Mouse (Mus musculus) embryo, embryonic 11.5 days (tissue): ENCODE results near the gene Anapc11.
"Not testable (repeated sequence)": the region's sequence is repeated elsewhere in the genome, so short reads cannot be mapped to it uniquely, and the experiment has no call there.

ENCODE experiments used
- DNase-seq: peaks from one replicate; pipeline ENCODE4 v3.0.0-alpha.2; 2012; ENCODE audit warnings: low read depth, low spot score

The Anapc11 gene

DNA sequence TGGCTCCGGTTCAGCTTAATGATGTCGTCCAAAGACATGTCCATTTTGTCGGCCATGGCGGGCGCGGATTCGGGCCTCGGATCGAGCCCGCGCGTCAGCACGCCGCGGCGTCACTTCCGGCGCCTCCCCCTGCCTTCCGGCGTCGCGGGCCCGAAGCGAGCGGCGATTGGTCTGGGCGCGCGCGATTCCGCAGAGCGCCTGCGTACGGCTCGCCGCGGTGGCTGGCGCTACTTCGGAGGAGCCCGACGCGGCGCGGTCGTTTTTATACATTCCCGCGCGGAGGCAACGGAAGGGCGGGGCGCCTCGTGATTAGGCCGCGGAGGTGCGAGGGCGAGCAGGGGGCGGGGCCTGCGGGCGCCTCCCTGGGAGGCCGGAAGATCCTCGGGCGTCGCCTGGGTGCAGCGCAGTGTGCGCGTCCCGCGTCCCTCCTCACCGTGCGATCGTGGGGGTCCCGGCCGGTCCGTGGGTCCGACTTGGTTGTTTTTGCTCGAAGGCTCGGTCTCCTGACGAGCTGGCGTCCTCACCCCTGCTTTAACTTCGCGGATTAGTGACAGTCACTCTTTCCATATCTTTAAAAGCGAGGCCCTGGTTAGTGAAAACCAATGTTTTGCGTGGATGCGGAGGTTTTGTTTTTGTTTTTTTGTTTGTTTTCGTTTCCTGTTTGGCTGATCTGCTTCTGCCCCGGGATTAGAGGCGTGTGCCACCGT lies at the start of gene Anapc11, which contains the start of gene Alyref:
TSS of gene Anapc11 (plus strand) at position 139 of the 707 bp plus-strand sequence.
TSS of gene Alyref (minus strand) at position 83 of the 707 bp plus-strand sequence.
- peak; percentile 92 for DNase-seq

DNA sequence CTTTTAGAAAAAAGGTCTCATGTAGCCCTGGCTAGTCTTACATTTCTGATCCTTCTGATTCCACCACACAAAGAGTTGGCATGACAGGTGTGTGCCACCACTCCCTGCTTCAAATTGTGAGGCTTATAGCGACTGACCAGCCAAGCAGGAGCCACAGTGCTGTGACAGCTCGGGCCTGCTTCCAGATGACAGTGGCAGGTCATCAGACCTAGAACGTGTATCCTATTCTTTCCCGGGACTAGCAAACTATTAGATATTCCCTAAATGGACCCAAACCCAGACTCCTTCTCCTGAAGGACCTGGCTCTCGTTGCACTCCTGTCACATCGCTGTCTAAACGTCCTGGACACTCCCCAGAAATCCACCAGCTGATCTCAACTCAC lies 49.4 kb upstream of the Anapc11 start:
- DNase-seq = no peak

DNA sequence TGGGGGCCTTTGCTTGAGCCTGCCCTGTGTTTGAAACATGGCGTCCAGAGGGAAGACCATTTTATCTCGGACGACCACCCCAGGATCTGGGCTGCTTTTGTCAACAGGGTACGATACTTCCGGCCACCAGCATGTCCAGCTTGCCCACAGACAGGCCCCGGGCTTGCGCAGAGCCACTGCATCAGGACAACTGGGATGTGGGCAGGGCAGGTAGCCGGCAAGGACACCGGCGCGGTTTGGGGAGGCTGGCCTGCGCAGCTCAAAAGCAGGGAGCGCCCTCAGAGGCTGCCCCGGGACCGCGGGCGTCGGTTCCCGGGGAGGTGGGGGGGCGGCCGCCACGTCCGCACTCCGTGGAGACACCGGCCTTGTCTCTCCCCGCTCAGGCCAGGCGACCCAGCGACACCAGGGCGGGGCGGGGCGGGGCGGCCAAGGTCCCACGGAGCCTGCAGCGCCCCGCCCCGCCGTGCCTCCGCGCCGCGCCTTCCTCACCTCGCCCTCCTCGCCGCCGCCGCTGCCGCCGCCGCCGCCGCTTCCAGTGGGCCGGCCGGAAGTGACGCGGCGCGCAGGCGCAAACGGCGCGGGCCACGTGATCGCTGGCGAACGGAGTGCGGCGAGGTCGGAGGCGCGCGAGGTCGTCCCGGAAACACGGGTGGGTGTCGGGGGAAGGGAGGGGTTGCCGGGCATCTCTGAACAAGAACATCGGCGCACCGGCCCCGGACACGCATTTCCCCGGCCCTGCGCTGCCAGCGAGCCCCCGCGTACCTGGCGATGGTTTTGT lies 48.9 kb upstream of the Anapc11 start, which contains the start of gene Mcrip1:
TSS of gene Mcrip1 (minus strand) at position 560 of the 778 bp plus-strand sequence.
- DNase-seq = peak; percentile 81

DNA sequence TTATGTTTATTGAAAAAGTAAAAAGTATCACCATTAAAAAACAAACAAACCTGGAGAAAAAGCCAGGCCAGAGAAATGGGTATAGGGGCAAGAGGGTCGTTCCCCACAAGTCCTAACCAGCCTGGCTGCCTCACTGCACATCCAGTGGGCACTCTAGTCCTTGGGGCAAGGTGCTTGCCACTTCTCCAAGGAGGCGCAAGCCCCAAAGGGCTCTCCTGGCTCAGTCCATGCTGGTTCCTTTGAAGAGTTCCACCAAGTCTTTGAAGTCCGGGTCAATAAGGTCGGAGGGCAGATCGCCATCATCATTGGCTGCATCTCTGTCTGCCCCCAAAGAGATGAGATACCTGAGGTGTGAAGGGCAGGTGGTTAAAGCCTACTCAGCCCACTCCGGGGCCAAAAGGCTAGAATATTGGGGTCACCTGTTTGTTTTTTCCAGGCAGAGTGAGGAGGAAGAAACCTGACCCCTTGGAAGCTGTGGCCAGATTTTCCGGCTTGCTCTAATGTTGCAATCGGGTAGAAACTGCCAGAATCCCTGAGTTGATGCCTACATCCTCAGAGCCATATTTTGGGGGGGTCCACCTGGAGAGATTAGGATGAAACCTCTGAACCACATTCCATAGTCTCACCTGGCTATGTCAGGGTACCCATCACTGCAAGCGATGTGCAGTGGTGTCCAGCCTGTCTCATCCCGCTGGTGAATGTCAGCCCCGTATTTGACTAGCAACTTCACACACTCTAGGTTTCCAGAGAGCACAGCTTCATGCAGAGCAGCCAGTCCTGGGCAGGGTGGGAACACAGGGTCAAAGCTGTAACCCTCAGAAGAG lies 48.0 kb upstream of the Anapc11 start:
- DNase-seq = no peak

DNA sequence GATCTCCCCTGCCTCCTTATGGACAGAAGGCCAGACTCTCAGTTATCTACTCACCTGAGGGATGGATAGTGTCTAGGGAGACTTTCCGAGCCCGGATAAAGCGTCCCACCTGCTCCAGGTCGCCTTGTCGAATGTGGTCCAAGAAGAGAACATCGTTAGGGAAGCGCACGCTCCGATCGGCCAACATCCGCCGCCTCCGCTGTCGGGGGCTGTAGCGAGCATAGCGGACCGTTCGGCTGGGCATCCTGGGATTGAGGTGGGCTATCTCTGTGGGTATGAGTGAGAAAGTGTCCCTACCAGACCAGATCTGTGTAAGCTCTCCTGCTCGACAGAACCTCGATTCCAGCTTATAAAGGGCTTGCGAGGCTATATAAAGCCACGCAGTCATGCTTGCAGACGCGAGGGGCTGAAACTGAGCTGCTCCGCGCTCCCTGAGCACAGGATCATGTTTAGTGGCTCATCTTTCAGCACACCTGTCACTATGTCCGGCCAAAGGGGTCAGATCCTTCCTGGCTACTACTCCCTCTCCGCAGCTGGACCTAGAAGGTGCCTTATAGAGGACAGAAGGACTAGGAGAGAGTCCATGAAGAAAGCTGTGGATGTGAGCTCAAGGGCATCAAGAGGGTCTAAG lies 47.3 kb upstream of the Anapc11 start, which contains the start of gene Ppp1r27:
TSS of gene Ppp1r27 (minus strand) at position 323 of the 631 bp plus-strand sequence.
- DNase-seq = no peak

DNA sequence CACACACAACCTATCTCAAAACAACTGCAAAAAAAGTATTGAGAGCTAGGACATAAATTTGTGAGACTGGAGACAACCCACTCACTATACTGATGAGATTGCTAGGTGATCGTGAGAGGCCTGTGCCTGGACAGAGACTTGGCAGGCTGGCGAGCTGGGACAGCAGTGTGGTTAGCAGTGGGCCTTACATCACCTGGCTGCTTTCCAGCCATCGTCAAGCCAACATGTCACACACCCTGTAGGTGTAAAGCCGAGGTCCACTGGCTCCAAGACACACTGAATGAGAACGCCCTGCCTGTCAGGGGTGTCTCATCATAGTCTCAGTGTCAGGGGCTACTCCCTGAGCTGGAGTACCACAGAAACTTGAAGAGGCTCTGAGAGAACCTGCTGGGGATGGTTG lies 45.5 kb upstream of the Anapc11 start:
- DNase-seq = no peak

DNA sequence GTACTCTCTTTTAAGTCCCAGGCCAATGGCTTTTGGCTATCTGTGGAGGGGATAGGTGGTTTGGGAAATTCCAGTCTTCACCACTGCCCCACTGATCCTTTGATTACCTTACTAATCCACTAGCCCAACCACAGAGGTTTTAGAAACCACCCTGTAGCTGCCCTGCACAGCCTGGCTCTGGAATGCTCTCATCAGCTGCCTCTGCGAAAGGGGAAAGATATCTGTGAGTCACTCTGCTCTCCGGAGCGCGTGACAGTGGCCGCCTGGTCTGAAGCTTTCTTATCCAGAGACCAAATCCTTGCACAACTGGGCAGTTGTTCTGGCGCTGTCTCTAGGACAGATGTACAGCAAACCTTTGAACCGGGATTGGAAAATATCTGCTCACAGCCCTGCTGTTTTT lies 43.4 kb upstream of the Anapc11 start:
- no peak for DNase-seq

DNA sequence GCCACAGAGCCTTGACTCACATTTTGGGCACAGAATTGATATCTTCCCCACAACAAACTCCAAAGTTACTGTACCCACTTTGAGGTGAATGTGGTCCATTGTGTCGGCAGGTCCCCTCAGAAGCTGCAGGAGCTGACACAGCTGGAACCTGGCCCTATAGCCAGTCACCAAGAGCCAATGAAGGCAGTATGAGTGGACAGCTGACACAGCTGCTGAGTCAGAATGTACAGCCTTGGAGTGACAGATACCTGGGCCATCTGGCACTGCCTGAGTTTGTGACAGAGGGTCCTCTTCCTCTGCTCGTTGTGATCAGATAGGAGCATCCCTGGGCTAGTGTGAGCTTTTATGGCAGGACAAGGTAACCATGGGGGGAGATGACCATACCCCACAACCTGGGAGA lies 43.0 kb upstream of the Anapc11 start:
- no peak for DNase-seq

DNA sequence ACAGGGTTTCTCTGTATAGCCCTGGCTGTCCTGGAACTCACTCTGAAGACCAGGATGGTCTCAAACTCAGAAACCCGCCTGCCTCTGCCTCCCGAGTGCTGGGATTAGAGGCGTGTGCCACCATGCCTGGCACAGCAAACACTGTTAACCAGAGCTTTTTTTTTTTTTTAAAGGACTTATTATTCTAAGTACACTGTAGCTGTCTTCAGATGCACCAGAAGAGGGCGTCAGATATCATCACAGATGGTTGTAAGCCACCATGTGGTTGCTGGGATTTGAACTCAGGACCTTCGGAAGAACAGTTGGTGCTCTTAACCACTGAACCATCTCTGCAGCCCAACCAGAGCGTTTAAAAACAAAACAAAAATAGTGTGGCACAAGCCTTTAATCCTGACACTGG lies 39.4 kb upstream of the Anapc11 start:
- not testable (repeated sequence) for DNase-seq

DNA sequence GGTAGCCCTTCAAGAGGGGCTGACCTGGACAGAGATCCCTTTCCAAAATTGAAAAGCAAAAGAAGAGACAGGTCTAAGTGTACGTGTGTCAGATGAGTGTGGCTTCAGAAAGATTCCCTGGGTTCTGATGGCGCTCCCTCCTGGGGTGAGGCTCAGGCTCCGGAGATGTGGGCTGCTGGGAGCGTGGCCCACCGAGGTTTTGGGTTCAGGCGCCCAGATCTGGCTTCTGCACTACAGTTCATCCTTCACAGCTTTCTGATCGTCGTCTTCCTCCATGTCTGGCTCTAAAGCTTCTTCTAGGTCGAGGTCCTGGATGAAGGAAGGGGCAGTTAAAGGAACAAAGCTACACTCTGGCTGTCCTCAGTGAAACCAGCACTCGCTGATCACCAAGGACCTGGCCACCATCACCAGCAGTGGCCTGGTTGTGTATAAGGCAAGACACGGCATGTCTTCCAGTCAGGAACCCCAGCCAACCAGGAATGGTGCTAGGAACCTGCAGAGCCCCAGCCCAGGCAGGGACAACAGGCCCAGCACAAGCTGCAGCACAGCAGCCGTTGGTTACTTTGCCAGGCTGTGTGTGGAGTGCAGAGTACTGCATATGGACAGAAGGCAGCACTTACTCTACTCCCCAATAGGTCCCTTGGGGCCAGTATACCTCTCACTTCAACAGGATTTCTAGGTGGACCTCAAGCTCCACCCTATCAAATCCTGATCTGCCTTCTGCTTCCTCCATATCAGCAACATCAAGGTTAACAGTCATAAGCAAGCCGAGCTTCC lies 37.1 kb upstream of the Anapc11 start:
- DNase-seq = no peak

DNA sequence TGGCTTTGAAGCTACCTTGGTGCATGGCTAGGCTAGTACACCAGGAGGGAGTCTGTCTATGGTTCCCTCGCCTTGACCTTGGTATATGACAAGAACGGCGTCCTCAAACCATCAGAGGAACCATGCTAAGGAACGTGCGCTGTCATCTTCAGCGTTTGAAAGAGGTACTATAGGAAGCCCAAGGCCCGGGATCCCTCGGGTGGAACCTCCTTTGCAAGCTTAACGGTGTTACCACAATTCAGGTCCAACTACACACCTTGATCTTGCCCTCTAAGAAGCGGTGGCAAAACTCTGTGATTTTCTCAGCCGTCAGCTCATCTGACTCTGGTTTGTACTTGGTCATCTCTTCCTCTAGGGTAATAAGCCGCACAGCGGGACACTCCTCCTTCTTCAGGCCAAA lies 35.3 kb upstream of the Anapc11 start:
- no peak for DNase-seq

DNA sequence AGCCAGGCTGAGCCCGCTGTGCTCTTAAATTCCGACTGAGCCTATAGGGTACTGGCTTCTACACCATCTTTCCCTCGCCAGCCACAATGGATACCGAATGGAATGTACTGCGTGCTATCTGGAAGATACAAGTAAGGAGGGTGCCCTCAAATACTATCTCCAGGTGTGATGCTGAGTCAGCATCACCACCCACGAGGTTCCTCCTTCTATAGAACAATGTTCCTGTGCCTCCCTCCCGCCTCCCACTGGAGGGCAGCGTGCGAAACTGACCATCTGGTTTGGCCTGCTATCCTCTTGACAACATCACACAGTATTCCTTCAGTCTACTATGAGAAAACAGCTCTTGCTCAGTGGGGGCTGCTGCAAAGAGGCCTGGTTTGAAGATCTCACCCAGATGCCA lies 33.1 kb upstream of the Anapc11 start:
- no peak for DNase-seq

DNA sequence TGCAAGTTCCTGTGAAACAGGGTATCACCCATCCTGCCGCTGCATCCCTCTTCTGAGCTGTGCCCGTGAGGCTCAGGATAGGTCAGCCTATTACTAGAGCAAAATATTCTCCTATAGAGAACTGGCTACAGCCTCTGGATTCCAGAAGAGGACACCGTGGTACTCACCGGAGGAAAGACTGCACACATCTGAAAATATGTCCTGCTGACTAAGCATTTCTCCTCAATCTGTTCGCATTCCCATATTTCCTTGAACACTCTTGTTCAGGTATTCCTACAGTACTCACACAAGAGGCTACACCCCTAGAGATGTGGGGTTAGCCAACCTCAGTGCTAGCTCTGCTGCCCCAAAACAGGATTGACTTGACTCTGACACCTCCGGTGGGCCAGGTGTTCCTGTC lies 29.9 kb upstream of the Anapc11 start:
- no peak for DNase-seq

DNA sequence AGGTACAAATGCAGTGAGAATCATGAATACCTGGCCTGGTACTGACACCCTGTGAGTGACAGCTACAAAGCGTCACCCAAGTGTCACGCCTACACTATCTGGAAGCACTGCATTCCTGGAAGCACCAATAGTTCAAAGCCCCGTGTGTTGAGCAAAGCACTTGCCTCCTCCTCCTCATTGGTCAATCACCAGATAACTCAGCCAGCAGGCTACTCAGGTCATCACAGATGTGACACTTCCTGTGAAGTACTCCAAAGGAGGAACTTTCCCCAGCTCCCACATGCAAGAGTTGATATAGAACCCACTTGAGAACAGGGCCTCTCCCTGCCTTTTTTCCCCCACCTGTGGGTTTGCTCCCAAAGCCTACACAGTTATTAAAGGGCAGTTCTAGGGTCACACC lies 27.1 kb upstream of the Anapc11 start:
- DNase-seq = no peak

DNA sequence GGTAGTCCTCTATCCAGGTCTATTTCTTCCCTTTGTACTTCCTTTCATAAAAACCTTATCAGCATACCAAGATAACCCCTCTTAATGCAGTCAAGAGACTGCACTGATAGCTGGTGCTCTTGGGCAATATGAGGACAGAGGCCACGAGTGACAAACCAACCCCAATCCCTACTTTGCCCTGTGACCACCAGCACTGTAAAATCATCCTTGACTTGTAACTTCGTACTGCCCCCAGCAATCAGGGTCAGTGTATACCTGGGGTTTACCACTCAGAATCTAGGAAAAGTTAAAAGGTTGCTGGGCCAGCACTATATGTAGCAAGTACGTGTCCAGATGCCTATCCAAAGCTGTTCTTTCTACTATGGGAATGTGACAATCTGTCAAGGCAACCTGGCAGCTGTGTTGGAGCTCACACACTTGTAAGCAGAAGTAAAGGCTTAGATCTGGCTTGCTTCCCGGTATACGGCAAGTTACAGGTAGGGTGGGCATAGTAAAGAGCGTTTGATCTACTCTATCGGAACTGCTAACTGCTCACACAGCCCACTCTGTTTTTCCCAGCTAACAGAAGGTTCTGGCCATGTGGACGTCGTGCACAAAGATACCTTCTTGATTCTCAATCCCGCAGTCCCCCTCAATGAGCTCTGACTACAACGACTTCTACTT lies 26.3 kb upstream of the Anapc11 start:
- DNase-seq = no peak

DNA sequence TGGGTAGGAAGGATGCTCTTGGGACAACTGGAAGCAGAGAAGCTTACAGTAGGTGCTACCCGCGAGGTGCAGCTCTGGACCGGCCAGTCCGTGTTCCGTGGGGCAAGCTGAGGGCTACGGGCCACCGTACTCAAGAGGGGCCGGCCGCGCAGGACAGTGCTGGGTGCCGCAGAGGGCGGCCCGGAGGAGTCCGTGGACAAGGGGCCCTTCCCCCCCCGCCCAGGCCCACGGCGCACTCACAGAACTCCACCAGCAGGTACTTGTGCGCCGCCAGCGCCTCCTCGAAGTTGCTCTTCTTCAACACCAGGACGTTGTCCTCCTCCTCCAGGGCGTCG lies 25.8 kb upstream of the Anapc11 start:
- DNase-seq = no peak

DNA sequence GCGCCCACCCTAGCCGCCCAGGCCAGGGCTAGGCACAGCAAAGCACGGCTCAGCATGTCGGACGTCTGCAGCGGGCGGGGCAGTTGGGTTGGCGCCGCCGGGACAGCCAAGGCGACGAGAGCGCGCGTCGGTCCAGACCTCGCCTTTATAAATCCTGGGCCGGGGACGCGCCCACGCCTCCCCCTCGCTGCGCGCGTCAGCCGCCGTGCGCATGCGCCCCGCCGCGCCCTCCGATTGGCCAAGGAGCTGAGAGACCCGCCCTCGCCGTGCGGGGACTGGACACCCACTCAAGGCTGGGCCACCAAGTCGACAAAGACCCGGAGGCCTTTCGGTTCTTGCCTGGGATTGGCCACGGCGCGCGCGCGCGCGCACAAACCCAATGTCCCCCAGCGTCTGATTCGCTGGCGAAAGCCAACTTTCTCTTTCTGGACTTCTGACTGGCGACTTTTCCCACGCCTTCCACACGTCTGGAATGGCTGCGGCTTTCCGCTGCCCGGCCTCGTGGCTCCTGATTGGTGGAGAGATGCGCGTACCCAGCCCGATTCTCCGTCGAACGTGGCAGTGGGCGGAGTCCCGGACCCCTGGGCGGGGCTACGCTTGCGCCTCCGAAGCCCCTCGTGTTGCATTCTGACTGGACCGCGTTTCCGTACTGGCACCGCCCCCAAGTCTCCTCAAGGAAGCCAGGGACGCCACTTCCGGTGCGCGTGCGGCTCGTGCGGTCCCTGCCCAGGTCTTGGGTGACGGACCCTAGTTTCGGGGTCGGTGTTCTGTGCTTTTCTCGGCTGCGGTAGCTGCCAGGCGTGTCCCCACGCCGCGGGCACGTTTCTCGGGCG lies 25.3 kb upstream of the Anapc11 start, which contains the start of gene P4hb:
TSS of gene P4hb (minus strand) at position 502 of the 833 bp plus-strand sequence.
- DNase-seq = peak; percentile 99

DNA sequence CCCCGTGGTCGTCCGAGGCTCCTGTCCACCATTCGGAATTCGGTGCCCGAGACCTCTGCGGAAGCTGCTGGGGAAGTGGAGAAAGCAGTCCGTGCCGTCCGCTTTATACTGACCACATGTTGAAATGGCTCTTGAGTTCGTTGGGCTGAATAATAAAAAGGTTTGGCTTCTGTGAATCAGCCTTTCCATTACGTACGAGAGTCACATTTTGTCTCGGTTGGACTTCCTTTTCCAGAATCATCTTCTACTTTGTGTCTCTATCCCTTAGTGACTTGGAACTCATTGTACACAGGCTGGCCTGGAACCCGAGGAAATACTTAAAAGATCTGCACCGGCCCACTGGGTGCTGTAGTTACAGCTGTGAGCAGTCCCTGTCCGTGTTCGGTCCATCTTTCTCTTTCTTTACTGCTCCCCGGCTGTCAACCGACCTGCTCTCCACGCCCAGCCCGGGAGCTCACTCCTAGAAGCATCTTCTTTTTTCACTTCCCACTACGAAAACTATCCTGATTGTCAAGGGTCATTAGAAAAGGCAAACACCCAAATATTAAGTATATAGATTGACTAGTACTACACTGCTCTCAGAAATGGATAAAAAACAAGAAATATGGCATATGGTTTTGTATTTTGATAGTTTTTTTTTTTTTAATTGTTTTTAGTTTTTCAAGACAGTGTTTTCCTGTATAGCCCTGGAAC lies 24.5 kb upstream of the Anapc11 start:
- no peak for DNase-seq

DNA sequence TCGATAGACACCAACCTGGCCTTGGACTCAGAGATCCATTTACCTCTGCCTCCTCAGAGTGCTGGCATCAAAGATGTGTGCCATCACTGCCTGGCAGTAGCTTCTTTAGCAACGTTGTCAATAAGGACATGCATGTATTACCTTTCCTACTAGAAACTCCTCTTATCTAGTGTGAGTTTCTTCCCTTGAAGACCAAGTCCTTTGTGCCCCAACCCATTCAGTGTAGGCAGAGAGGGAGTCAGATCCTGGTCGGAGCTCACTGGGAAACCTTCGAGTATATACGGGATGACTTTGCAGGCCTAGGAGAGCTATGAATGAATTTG lies 24.0 kb upstream of the Anapc11 start:
- no peak for DNase-seq
